Mouse (Mus musculus): Measurements from ENCODE around the gene Ahr.
A peak's percentile ranks its signal among the peaks of the same experiment; 100 is the strongest.

Ahr gene

DNA sequence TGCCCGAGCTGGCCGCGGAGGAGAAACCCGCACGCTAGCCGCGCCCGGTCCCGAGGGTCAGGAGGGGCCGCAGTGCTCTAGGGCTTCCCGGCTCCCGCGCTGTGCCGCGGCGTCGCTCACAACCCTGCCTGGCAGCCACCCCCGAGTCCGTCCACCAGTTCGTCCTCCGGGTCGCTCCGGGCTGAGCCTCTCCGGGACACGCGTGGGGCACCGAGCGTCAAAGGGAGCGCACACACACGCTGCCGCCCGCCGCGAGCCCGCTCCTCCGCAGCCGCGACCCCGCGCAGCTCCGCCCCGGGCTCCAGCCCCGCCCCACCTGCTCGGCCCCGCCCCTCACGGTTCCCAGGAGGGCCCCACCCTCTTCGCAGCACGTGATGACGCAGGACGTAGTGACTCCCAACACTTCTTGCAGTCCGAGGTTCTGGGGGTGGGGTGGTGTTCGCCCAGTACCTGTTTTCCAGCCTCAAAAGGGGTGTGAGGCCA is at the start of gene Ahr:
TSS of gene Ahr (minus strand) at position 285 of the 483 bp plus-strand sequence.
- no peak for TF ChIP-seq GATA4 (IDR thresholded peaks at IDR 0.05; ENCODE audit: insufficient replicate concordance, low read length)

- no peak for TF ChIP-seq GATA4 (IDR thresholded peaks at IDR 0.05; ENCODE audit: insufficient replicate concordance, low read length)
These were observed 44.0 kb upstream of the Ahr start for GRCm38 (mm10) chr12:35578826-35579225.

DNA sequence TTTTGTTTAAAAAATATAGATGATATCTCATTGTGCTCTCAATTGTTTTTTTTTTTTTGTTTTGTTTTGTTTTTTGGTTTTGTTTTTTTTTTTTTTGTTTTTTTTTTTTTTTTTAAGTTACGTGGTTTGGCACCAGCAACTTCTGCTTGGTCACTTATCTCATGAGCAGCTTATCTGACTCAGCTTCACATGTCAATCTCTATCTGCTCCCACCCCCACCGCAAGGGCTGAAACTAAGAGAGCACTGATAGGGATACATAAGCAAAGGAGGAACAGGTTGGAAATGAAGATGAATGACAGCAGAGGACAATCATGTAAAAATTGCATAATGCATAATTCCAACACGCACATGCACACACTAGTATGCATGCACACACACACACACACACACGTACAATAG is 41.3 kb upstream of the Ahr start:
- no peak for TF ChIP-seq GATA4 (IDR thresholded peaks at IDR 0.05; ENCODE audit: insufficient replicate concordance, low read length)

GRCm38 (mm10) chr12:35573713-35574112 is 38.9 kb upstream of the Ahr start:
- TF ChIP-seq GATA4 (IDR thresholded peaks at IDR 0.05; ENCODE audit: insufficient replicate concordance, low read length) = no peak

DNA sequence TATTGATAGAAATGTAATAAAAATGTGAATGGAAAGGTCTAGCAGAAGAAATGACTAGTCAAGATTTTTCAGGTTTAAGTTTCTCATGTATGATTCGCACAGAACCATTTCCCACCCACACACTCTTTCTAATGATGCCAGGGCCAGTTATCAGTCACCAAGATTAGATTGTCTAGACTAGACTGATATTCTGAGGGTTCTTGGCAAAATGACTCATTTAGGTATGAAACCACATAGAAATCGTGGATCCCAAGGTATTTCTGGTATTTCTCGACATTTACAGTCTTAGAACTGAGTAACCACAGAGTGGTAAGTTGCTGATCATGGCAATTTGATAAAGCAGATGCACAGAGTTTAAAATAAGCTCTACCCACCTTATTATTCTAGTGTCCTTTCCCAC is 28.0 kb upstream of the Ahr start:
- TF ChIP-seq GATA4 (IDR thresholded peaks at IDR 0.05; ENCODE audit: insufficient replicate concordance, low read length) = no peak

DNA sequence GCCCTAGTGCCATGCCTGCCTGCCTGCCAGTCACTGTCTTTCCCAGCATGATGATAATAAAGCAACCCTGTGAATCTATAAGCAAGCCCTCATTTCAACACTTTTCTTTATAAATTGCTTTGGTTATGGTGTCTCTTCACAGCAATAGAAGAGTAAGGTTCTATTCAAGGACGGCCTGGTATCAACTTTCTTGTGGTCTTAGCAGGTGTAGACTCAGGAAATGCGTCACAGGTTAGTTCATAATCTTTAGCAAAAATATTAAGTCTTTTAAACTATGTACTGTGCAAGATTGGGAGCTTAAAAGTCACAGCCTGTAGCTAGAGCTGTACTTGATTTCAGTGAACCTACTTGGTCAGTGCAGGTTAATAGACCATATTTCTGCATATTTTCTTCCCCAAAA is 24.0 kb upstream of the Ahr start:
- no peak for TF ChIP-seq GATA4 (IDR thresholded peaks at IDR 0.05; ENCODE audit: insufficient replicate concordance, low read length)

- peak; percentile 94 for TF ChIP-seq GATA4 (IDR thresholded peaks at IDR 0.05; ENCODE audit: insufficient replicate concordance, low read length)
These were observed 21.1 kb upstream of the Ahr start for GRCm38 (mm10) chr12:35555925-35556324.

GRCm38 (mm10) chr12:35554309-35554708 is 19.5 kb upstream of the Ahr start:
- TF ChIP-seq GATA4 (IDR thresholded peaks at IDR 0.05; ENCODE audit: insufficient replicate concordance, low read length) = no peak

- TF ChIP-seq GATA4 (IDR thresholded peaks at IDR 0.05; ENCODE audit: insufficient replicate concordance, low read length) = no peak
These were observed 18.3 kb upstream of the Ahr start for GRCm38 (mm10) chr12:35553174-35553573.

DNA sequence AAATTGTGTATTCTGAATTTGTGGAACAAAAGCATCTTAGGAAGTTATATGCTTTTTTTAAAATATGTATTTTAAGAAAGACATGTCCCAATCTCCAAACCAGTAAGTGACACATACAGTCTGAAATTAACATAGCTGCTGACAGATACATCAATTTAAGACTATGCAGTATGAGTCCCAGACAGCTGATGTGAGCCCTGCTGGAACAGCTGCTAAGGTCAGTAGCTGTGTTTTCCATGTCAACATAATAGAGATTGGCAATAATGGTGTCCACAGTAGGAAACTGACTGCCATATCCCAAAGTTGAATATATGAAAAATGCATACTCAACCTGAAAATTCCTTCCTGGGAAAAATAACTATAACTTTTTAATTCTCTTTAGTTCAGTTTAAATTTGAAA is 15.5 kb upstream of the Ahr start:
- TF ChIP-seq GATA4 (IDR thresholded peaks at IDR 0.05; ENCODE audit: insufficient replicate concordance, low read length) = no peak

DNA sequence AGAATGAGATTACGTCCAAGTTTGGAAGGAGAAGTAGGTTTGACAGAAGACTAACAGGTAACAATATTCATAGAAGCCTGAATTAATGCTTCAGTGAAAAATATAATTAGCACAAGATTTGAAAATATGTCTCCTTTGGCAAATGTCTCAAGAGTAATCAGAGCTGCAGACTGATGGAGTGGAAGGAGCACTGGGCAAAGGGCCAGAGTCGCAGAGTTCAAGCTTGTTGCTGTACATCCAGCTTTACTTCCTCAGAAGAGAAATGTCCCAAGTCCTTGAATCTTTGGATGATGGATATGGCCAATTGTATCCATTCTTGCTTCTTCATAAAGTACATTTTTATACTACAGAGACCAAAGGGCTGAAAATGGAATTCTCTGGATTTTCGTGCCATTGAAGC is 8.0 kb upstream of the Ahr start:
- TF ChIP-seq GATA4 (IDR thresholded peaks at IDR 0.05; ENCODE audit: insufficient replicate concordance, low read length) = no peak

- no peak for TF ChIP-seq GATA4 (IDR thresholded peaks at IDR 0.05; ENCODE audit: insufficient replicate concordance, low read length)
These were observed 4.0 kb upstream of the Ahr start for GRCm38 (mm10) chr12:35538843-35539242.

- no peak for TF ChIP-seq GATA4 (IDR thresholded peaks at IDR 0.05; ENCODE audit: insufficient replicate concordance, low read length)
These were observed 604 bp downstream of the Ahr start for GRCm38 (mm10) chr12:35534114-35534753.

DNA sequence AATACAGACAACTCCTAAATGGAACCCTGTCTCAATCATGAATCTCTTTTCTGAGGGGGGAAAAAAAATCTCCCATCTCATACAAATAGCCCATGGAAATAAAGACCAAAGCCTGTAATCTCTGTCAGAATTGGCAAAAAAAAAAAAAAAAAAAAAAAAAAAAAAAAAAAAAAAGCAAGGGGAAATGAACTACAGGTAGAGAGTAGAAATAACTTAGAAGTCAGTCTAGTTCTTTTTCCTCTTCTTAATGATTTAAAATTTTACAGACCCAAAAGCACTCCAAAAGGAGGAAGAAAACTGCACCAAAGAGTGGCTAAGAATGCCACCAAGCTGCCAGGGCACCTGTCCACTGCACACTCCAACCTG is 1.1 kb downstream of the Ahr start:
- TF ChIP-seq GATA4 (IDR thresholded peaks at IDR 0.05; ENCODE audit: insufficient replicate concordance, low read length) = no peak

DNA sequence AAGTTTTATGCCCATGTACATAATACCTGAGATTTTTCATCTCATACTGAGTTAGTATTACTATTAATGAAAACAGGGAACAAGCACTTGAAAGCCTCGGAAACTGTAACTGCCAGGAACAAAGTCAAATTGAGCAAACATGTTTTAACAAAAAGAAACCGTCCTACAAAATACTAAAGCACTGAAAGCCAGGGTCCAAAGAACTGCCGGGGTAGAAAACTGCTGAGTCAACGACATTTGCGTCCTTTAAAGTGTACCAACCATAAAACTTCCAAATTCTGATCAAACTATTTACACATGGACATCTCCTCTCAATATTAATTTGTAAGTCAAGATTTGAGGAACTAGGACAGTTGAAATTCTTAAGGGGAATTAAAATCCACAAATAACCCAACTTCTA is 1.7 kb downstream of the Ahr start:
- no peak for TF ChIP-seq GATA4 (IDR thresholded peaks at IDR 0.05; ENCODE audit: insufficient replicate concordance, low read length)

DNA sequence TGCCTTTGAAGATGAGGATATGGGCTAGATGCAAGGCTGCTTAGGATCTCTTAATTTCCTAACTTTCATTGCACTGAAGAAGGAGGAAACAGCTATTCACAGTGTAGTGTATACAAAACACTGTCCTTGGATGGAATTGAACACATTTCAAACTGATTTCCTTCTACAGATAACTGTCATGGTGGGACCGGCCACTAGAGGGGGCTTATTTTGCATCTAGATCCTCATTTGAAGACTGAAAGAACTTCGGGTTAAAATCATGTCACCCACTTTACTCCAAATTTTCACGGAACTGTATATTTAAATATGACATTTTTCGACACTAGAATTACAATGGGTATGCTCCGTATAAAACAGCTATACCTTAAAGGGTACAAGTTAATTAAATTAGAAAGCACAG is 2.7 kb downstream of the Ahr start:
- peak; percentile 8; the same call in 1 of the 2 replicates for TF ChIP-seq GATA4 (IDR thresholded peaks at IDR 0.05; ENCODE audit: insufficient replicate concordance, low read length)

- TF ChIP-seq GATA4 (IDR thresholded peaks at IDR 0.05; ENCODE audit: insufficient replicate concordance, low read length) = peak; percentile 67; the same call in 1 of the 2 replicates
These were observed 4.3 kb downstream of the Ahr start for GRCm38 (mm10) chr12:35530587-35530986.
